Mouse (Mus musculus): ENCODE data around the gene Samd1. TPM values are rescaled to one million over a fixed set of nuclear protein-coding genes. Genes with fewer than 3 reads are reported as not detected.
A peak's percentile ranks its signal among the peaks of the same experiment; 100 is the strongest.

Gene Samd1
- total and polyA plus RNA-seq, 2 experiments = 4.0 to 11.9 TPM

DNA sequence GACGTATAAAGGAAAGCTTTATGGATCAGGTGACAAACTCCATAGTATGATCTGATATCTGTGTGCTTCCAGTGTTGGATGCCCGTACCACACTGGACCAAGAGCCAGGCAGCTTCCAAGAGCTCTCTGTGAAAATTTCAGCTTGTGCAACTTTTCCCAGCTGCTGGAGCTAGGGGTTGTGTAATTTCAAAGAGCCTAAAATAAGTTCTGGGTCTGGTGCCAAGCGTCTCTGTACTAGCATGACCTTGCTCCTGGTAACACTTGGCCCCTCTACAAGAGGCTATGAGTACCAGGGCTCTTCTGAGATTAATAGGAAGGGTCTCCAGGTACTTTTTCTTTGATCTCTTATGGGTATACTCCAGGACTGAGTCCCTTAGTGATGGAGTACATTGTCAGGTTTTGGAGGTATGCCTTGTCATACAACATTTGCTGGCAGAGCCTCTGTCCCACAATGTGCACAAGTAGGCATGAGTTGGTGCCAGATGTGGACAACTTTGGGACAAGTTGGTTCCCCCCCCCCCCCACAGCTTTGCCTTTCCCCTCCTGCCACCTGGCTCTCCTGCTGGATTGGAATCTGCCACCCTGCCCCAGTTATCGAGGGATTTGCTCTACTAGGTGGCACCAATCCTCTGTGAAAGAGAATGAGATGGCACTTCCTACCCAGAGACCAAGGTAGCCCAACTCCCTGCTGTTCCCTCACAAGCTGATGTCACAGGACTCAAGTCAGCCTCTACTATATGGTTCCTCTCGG lies 33.3 kb upstream of the Samd1 start:
- no peaks in the 10 kb centered on the region for H3K79me2 ChIP-seq (ENCODE audit: control insufficient read depth, insufficient read depth, low read length)
- H3K9ac ChIP-seq (ENCODE audit: low read depth, low read length) = no peak overlapping the region
- 28% methylated on average over 5 of the region's 5 CpGs for WGBS
- no peaks in the 10 kb centered on the region for H3K27me3 ChIP-seq (ENCODE audit: control insufficient read depth, insufficient read depth, low read length)
- H3K4me3 ChIP-seq (ENCODE audit: insufficient read depth, low read depth, low read length) = no peak overlapping the region
- peaks cover 8% of the 10 kb centered on the region for H3K4me1 ChIP-seq (ENCODE audit: control insufficient read depth, insufficient read depth, low read length)
- TF ChIP-seq POLR2A (IDR thresholded peaks at IDR 0.05; ENCODE audit: extremely low read depth, insufficient read depth, low read length) (no peak), CTCF (IDR thresholded peaks at IDR 0.05; ENCODE audit: low read depth, low read length) (no peak)
- H3K27ac ChIP-seq (replicated peaks; ENCODE audit: insufficient read depth, low read depth, low read length) = peak overlapping the region; percentile 93
- DNase-seq (ENCODE audit: extremely low read depth, low read depth, low spot score) = peak; percentile 97
- H3K36me3 ChIP-seq (ENCODE audit: control insufficient read depth, insufficient read depth, low read length) = no peaks in the 10 kb centered on the region

DNA sequence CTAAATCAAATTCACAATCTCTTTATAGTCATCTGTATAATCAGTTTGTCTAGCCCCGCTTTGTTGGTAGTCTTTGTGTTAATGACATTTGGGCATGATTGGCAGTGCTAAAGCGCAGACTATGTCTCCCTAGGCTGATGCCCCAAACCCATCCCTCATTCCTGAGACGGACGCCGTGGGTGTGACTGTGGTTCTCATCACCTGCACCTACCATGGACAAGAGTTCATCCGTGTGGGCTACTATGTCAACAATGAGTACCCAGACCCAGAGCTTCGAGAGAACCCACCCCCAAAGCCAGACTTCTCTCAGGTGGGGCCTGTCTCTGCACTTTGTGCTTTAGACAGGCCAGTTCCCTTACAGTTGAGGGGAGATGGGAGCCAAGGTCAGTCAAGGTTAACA lies 29.8 kb upstream of the Samd1 start:
- Histone ChIP-seq H3K36me3 (ENCODE audit: control insufficient read depth, insufficient read depth, low read length) (no peaks in the 10 kb centered on the region), H3K4me3 (ENCODE audit: insufficient read depth, low read depth, low read length) (no peak overlapping the region), H3K27me3 (ENCODE audit: control insufficient read depth, insufficient read depth, low read length) (no peaks in the 10 kb centered on the region), H3K4me1 (ENCODE audit: control insufficient read depth, insufficient read depth, low read length) (peaks cover 20% of the 10 kb centered on the region), H3K9ac (ENCODE audit: low read depth, low read length) (no peak overlapping the region), H3K27ac (replicated peaks; ENCODE audit: insufficient read depth, low read depth, low read length) (no peak overlapping the region), H3K79me2 (ENCODE audit: control insufficient read depth, insufficient read depth, low read length) (no peaks in the 10 kb centered on the region)
- 93% methylated on average over 7 of the region's 7 CpGs for WGBS
- no peak for DNase-seq (ENCODE audit: extremely low read depth, low read depth, low spot score)
- TF ChIP-seq POLR2A (IDR thresholded peaks at IDR 0.05; ENCODE audit: extremely low read depth, insufficient read depth, low read length) = no peak
- TF ChIP-seq CTCF (IDR thresholded peaks at IDR 0.05; ENCODE audit: low read depth, low read length) = no peak

DNA sequence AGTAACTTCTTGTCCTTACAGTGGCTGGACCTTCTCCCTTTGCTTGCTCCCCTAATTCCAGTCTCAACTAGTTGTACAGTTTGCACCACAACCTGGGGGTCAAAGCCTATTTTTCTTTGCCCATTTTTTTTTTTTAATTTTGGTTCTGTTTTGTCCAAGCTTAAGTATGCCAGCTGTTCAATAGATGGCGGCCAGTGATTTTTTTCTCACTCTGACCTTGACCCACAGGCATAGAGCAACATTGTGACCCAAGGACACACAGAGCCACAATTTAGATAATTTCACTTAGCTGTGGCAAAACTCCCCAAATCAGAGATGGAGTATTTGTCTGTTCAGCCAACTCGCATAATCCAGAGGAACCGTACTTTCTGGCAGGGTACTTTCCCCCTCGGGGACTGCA lies 26.4 kb upstream of the Samd1 start:
- WGBS = 35% methylated on average over 4 of the region's 4 CpGs
- H3K4me3 ChIP-seq (ENCODE audit: insufficient read depth, low read depth, low read length) = no peak overlapping the region
- no peak overlapping the region for H3K9ac ChIP-seq (ENCODE audit: low read depth, low read length)
- peaks cover 17% of the 10 kb centered on the region for H3K4me1 ChIP-seq (ENCODE audit: control insufficient read depth, insufficient read depth, low read length)
- no peaks in the 10 kb centered on the region for H3K36me3 ChIP-seq (ENCODE audit: control insufficient read depth, insufficient read depth, low read length)
- TF ChIP-seq CTCF (IDR thresholded peaks at IDR 0.05; ENCODE audit: low read depth, low read length) (no peak), POLR2A (IDR thresholded peaks at IDR 0.05; ENCODE audit: extremely low read depth, insufficient read depth, low read length) (no peak)
- peaks cover 16% of the 10 kb centered on the region; the same call in 1 of the 2 replicates for H3K79me2 ChIP-seq (ENCODE audit: control insufficient read depth, insufficient read depth, low read length)
- H3K27ac ChIP-seq (replicated peaks; ENCODE audit: insufficient read depth, low read depth, low read length) = peak overlapping the region; percentile 91
- peak; percentile 83 for DNase-seq (ENCODE audit: extremely low read depth, low read depth, low spot score)
- H3K27me3 ChIP-seq (ENCODE audit: control insufficient read depth, insufficient read depth, low read length) = no peaks in the 10 kb centered on the region

DNA sequence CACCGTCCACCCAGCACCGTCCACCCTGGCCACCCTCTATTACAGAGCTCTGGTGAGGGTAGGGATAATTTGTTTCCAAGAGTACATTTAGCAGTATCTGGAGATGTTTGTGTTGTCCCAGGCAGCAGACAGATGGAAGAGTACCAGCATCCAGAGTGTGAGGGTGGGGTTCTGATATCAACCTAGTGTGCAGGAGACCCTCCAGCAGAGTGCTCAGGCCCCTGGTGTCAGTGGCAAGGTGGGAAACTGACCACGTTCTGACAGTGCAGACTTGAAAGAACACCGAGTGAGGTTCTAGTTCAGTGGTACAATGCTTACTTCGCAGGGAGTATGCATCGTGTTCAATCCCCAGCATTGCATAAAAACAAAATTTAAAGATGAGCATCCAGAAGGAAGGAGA lies 25.8 kb upstream of the Samd1 start:
- peak overlapping the region; percentile 91 for H3K27ac ChIP-seq (replicated peaks; ENCODE audit: insufficient read depth, low read depth, low read length)
- peaks cover 20% of the 10 kb centered on the region; the same call in 1 of the 2 replicates for H3K79me2 ChIP-seq (ENCODE audit: control insufficient read depth, insufficient read depth, low read length)
- no peaks in the 10 kb centered on the region for H3K36me3 ChIP-seq (ENCODE audit: control insufficient read depth, insufficient read depth, low read length)
- no peak overlapping the region; the same call in 1 of the 2 replicates for H3K9ac ChIP-seq (ENCODE audit: low read depth, low read length)
- H3K4me3 ChIP-seq (ENCODE audit: insufficient read depth, low read depth, low read length) = no peak overlapping the region; the same call in 1 of the 2 replicates
- no peaks in the 10 kb centered on the region for H3K27me3 ChIP-seq (ENCODE audit: control insufficient read depth, insufficient read depth, low read length)
- DNase-seq (ENCODE audit: extremely low read depth, low read depth, low spot score) = no peak
- peaks cover 20% of the 10 kb centered on the region for H3K4me1 ChIP-seq (ENCODE audit: control insufficient read depth, insufficient read depth, low read length)
- WGBS = 58% methylated on average over 6 of the region's 6 CpGs
- TF ChIP-seq CTCF (IDR thresholded peaks at IDR 0.05; ENCODE audit: low read depth, low read length) (no peak), POLR2A (IDR thresholded peaks at IDR 0.05; ENCODE audit: extremely low read depth, insufficient read depth, low read length) (no peak)

DNA sequence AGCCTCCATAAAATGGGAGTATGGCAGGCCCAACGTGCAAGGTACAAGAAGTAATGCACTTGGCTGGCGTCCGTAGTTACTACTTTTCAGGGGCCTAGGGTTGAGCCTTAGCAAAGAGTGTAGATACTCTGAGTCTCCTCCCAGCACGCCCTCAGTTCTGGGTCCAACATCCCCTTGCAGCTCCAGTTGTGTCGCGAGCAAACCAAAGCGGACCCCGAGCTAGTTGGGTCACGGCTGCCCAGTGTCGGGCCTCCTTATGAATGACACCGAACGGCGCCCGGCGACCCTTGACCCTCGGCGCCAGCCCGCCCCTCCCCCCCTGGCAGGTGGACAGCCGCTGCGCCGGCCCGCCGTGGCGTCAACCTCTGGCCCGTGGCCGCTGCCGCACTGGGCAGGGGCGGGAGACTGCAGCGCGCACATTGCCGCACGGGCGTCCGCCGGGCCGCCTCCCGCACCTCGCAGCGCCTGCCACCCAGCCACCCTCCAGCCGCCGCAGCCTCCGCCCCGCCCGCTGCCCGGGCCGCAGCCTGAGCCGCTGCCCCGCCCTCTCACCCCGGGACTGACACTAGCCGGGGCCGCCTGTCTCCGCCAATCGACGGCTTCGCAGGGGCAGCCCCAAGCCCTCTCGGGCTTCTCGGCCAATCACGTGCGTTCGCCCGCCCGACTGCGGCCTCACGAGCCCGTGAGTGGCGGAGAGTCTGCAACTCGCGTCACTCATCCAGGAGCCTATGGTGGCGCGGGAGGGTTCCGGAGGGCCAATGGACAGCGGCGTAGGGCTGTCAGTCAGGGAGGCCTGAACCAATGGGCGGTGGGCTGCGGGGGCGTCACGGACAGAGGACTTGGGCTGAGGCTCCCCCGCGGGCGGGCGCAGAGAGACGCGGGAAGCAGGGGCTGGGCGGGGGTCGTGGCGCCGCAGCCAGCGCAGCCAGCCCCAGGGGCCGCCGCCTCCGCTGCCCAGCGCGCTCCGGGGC lies 25.0 kb upstream of the Samd1 start, which contains the start of gene Prkaca:
Gene Prkaca, plus strand, starts transcription at position 844 of the 971 bp plus-strand sequence.
- H3K9ac ChIP-seq (ENCODE audit: low read depth, low read length) = peak within 1 kb of the TSS; percentile 98
- H3K27me3 ChIP-seq (ENCODE audit: control insufficient read depth, insufficient read depth, low read length) = no peaks in the 10 kb centered on the region
- peaks cover 23% of the 10 kb centered on the region for H3K4me1 ChIP-seq (ENCODE audit: control insufficient read depth, insufficient read depth, low read length)
- H3K4me3 ChIP-seq (ENCODE audit: insufficient read depth, low read depth, low read length) = peak within 1 kb of the TSS; percentile 84
- peak; percentile 40; the same call in 1 of the 2 replicates for TF ChIP-seq POLR2A (IDR thresholded peaks at IDR 0.05; ENCODE audit: extremely low read depth, insufficient read depth, low read length)
- TF ChIP-seq CTCF (IDR thresholded peaks at IDR 0.05; ENCODE audit: low read depth, low read length) = no peak
- peaks cover 26% of the 10 kb centered on the region; the same call in 1 of the 2 replicates for H3K79me2 ChIP-seq (ENCODE audit: control insufficient read depth, insufficient read depth, low read length)
- DNase-seq (ENCODE audit: extremely low read depth, low read depth, low spot score) = peak; percentile 94
- H3K36me3 ChIP-seq (ENCODE audit: control insufficient read depth, insufficient read depth, low read length) = no peaks in the 10 kb centered on the region
- WGBS = under 1% methylated on average over 81 of the region's 94 CpGs
- H3K27ac ChIP-seq (replicated peaks; ENCODE audit: insufficient read depth, low read depth, low read length) = peak within 1 kb of the TSS; percentile 91

All from liver, adult 2 months (tissue).